Mouse (Mus musculus): Measurements from ENCODE around the gene Ncbp1.

Gene Ncbp1

DNA sequence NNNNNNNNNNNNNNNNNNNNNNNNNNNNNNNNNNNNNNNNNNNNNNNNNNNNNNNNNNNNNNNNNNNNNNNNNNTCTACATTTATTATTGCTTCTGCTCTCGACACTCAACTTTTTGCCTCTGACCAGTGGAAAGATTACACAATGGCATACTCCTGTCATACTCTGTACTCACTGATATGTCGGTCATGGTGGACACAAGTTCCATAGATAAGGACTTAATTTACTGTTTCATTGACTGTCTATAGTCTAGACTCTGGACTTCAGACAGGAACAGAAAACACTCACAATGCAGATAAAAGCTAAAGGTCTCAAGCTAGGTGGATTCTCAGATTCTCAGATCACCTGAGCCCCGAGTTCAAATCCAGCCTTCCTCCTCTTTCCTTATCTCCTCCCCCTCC is 82.7 kb downstream of the Ncbp1 start:
- no peak for DNase-seq

Data from lung, postnatal 14 days (tissue).